Mouse (Mus musculus) hindbrain, embryonic 11.5 days (tissue): ENCODE measurements around the gene Klhl8. TPM values are rescaled to one million over a fixed set of nuclear protein-coding genes. Genes with fewer than 3 reads are reported as not detected.
A peak's percentile ranks its signal among the peaks of the same experiment; 100 is the strongest.

Experiments used
- ATAC-seq: fragments of 200-750 bp; cut with Nextera tagmentation; 2 replicates; pipeline ENCODE4 v1.8.0; 2017; ENCODE audit warnings: mild to moderate bottlenecking, moderate TSS enrichment, moderate library complexity; ENCODE audit not compliant: low FRiP score
- DNase-seq: peaks from one replicate; pipeline ENCODE4 v3.0.0-alpha.2; 2015; ENCODE audit warnings: low spot score
- H3K27ac ChIP-seq: fragments of 300-500 bp; sonication (generic); 2 replicates; pipeline ENCODE4 v1.5.1; 2014; ENCODE audit warnings: mild to moderate bottlenecking, low read depth, low read length
- H3K27me3 ChIP-seq: fragments of 300-500 bp; sonication (generic); 2 replicates; pipeline ENCODE4 v1.6.1; 2014; ENCODE audit warnings: mild to moderate bottlenecking, low read length, moderate library complexity, mixed read lengths; ENCODE audit not compliant: control insufficient read depth, insufficient read depth
- H3K36me3 ChIP-seq: fragments of 300-500 bp; sonication (generic); 2 replicates; pipeline ENCODE4 v1.6.1; 2014; ENCODE audit warnings: mild to moderate bottlenecking, low read length, moderate library complexity, mixed read lengths; ENCODE audit not compliant: control insufficient read depth, insufficient read depth
- H3K4me1 ChIP-seq: fragments of 300-500 bp; sonication (generic); replicated peaks from 2 replicates; pipeline ENCODE4 v1.6.1; 2014; ENCODE audit warnings: low read length, mixed read lengths; ENCODE audit not compliant: control insufficient read depth, insufficient read depth
- H3K4me2 ChIP-seq: fragments of 300-500 bp; sonication (generic); replicated peaks from 2 replicates; pipeline ENCODE4 v1.6.1; 2014; ENCODE audit warnings: mild to moderate bottlenecking, low read depth, low read length
- H3K4me3 ChIP-seq: fragments of 300-500 bp; sonication (generic); 2 replicates; pipeline ENCODE4 v1.5.1; 2014; ENCODE audit warnings: low read depth, low read length
- H3K9ac ChIP-seq: fragments of 300-500 bp; sonication (generic); 2 replicates; pipeline ENCODE4 v1.6.1; 2014; ENCODE audit warnings: low read depth, low read length
- H3K9me3 ChIP-seq: fragments of 300-500 bp; sonication (generic); 2 replicates; pipeline ENCODE4 v1.6.1; 2016; ENCODE audit warnings: low read length; ENCODE audit not compliant: control insufficient read depth
- WGBS: fragments of 180-500 bp; shearing (Covaris S2); extraction: QIAGEN DNeasy Blood & Tissue Kit; methylation state at CpG from one replicate; pipeline ENCODE4 v1.1.7; 2014; 5-methylcytosine and 5-hydroxymethylcytosine counted together
- polyA plus RNA-seq: library from polyadenylated mRNA; unstranded; fragments of >200 nt; fragmentation: Nextera tagmentation; extraction: Ambion mirVana; gene quantifications from 2 replicates; pipeline ENCODE4 v1.2.1, GENCODE M21; 2014

Klhl8 gene
- polyA plus RNA-seq, 1 experiment from 2014 or later, result 15.6 TPM

GRCm38 (mm10) chr5:103828729-103829128, 82.3 kb downstream of the Klhl8 start:
- no peak overlapping the region for H3K4me2 ChIP-seq
- WGBS, result 86% methylated on average over 8 of the region's 8 CpGs
- ATAC-seq, result no peak
- H3K9ac ChIP-seq, result no peak overlapping the region
- DNase-seq, result no peak
- H3K4me3 ChIP-seq, result no peak overlapping the region
- H3K4me1 ChIP-seq, result no peaks in the 10 kb centered on the region
- no peaks in the 10 kb centered on the region for H3K27me3 ChIP-seq
- H3K36me3 ChIP-seq, result no peaks in the 10 kb centered on the region
- no peaks in the 10 kb centered on the region for H3K9me3 ChIP-seq
- H3K27ac ChIP-seq, result no peak overlapping the region

DNA sequence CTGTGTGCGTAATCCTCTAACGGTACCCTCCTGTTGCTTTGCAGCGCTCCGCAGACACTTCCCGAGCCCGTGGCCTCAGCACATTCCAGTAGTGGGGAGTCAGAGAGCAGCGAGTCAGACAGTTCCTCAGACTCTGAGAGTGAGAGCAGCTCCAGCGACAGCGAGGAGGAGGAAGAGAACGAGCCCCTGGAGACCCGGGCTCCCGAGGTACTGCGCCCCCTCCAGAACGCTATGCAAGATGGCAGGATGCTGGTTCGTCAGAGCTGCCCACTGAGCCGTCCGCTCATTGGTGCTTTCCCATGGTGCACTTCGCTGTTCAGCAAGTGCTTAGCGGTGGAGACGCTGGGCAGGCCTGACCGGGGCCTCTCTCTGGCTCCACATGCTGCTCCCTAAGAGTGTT, 82.8 kb downstream of the Klhl8 start:
- Histone ChIP-seq H3K4me2 (no peak overlapping the region), H3K9ac (no peak overlapping the region), H3K36me3 (no peaks in the 10 kb centered on the region), H3K27me3 (no peaks in the 10 kb centered on the region), H3K27ac (no peak overlapping the region), H3K9me3 (no peaks in the 10 kb centered on the region), H3K4me1 (no peaks in the 10 kb centered on the region), H3K4me3 (no peak overlapping the region)
- no peak for ATAC-seq
- 86% methylated on average over 21 of the region's 21 CpGs for WGBS
- DNase-seq, result no peak

- no peaks in the 10 kb centered on the region for H3K27me3 ChIP-seq
- no peak for DNase-seq
- no peak overlapping the region for H3K9ac ChIP-seq
- no peak overlapping the region for H3K4me2 ChIP-seq
- no peak overlapping the region for H3K27ac ChIP-seq
- H3K4me1 ChIP-seq, result no peaks in the 10 kb centered on the region
- WGBS, result 96% methylated on average over 5 of the region's 5 CpGs
- no peak for ATAC-seq
- no peak overlapping the region for H3K4me3 ChIP-seq
- H3K9me3 ChIP-seq, result no peaks in the 10 kb centered on the region
- no peaks in the 10 kb centered on the region for H3K36me3 ChIP-seq
These were observed 88.1 kb downstream of the Klhl8 start for GRCm38 (mm10) chr5:103822949-103823348.

DNA sequence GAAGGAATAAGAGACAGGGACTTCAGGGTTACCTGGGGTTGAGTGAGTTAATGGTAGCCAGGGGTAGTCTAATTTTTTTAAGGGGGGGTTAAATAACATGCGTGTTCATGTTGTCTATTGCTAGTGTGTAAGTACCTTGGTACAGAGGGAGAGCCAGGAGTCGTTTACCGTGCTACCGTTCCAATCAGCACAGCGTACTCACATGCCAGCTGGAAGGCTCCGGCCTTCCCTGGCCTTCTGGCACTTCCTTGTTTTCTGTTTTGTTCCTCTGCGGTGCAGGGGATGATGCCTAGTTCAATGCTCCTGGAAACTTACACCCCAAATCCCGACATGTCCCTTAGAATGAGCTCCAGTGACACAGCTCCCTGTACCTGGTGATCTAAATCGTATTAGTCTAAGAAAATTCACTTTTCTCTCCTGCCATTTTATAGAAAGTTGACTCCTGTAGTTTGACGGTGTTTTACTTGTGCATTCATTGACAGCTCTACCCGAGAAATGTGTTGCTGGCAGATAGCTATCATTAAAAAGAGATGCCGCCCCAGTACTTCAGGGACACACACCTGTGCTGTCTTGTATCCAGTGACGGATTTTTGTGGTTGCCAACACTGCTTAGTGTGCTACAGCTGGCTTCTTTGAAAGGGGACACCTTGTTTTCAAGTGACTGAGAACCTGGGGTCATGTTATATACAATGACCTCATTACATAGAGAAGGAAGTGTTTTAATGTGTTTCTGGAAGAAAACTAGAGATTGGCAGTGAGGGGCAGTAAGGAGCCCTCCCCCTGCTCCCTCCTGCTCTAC, 89.4 kb downstream of the Klhl8 start:
- Histone ChIP-seq H3K4me1 (no peaks in the 10 kb centered on the region), H3K4me2 (no peak overlapping the region), H3K27me3 (no peaks in the 10 kb centered on the region), H3K36me3 (no peaks in the 10 kb centered on the region), H3K4me3 (no peak overlapping the region), H3K9me3 (no peaks in the 10 kb centered on the region), H3K27ac (no peak overlapping the region), H3K9ac (no peak overlapping the region)
- ATAC-seq (no peak), DNase-seq (no peak)
- 85% methylated on average over 13 of the region's 13 CpGs for WGBS

GRCm38 (mm10) chr5:103821062-103821461, 90.0 kb downstream of the Klhl8 start:
- ATAC-seq, result no peak
- no peaks in the 10 kb centered on the region for H3K4me1 ChIP-seq
- H3K4me2 ChIP-seq, result no peak overlapping the region
- H3K4me3 ChIP-seq, result no peak overlapping the region
- DNase-seq, result no peak
- no peak overlapping the region for H3K27ac ChIP-seq
- H3K36me3 ChIP-seq, result no peaks in the 10 kb centered on the region
- no peaks in the 10 kb centered on the region for H3K27me3 ChIP-seq
- 90% methylated on average over 9 of the region's 9 CpGs for WGBS
- H3K9me3 ChIP-seq, result no peaks in the 10 kb centered on the region
- H3K9ac ChIP-seq, result no peak overlapping the region

DNA sequence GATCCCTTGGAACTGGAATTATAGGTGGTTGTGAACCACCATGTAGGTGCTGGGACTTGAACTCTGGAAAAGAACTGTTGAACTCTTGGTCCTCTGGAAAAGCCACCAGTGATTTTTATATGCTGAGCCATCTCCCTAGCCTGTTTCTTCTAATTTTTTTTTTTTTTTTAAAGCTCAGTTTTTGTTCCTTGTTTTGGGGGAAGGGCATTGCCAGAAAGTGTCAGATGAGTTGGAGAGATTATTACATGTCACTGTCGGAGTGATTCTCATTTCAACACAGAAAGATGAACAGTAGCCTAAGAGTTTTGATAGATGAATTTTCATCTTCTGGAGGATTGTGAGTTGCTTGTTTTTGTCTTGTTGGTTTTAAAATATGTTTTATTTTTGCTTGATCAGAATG, 91.4 kb downstream of the Klhl8 start:
- Histone ChIP-seq H3K4me3 (no peak overlapping the region), H3K9me3 (no peaks in the 10 kb centered on the region), H3K4me2 (no peak overlapping the region), H3K4me1 (no peaks in the 10 kb centered on the region), H3K9ac (no peak overlapping the region), H3K27me3 (no peaks in the 10 kb centered on the region), H3K36me3 (no peaks in the 10 kb centered on the region), H3K27ac (no peak overlapping the region)
- ATAC-seq (no peak), DNase-seq (no peak)
- 100% methylated on average over 1 of the region's 1 CpGs for WGBS

DNA sequence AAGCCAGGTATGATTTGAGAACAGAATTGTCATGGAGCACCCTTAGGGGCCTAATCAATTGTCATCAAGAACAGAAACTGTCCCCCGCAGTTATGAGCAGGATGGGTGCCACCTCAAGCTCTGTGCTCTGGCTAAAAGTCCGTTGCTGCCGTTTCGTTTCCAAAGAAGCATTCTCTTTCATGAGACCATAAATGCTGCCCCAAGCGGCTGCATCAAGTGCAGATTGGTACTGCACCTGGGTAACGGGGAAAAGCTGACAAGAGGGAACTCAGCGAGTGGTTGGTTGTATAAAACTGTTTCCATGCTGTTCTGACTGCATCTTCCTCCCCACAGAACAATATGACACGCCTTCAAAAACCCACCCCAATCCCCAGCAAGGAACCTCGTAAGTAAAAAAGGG, 92.5 kb downstream of the Klhl8 start:
- peak; percentile 12; the same call in 1 of the 2 replicates for ATAC-seq
- 91% methylated on average over 9 of the region's 9 CpGs for WGBS

DNA sequence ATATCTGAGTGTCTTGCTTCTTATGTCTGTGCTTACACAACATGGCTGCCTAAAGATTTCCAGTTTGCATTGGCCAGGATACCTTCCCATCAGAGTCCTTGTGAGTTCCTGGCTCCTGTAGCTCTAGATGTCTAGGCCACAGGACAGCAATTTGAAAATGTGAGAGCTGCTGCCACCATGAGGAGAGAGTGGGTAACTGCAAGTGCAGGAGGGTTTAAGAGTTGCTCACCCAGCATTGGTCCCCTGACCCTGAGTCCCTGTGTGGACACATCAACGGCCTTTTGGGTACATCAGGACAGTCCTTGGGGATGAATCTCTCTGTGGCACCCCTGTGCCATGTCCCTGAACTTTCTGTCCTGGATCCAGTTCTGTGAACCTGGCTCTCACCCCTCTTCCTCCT, 93.3 kb downstream of the Klhl8 start:
- ATAC-seq (peak; percentile 65), DNase-seq (peak; percentile 87)
- H3K4me3 ChIP-seq, result no peak overlapping the region
- H3K9me3 ChIP-seq, result no peaks in the 10 kb centered on the region
- no peaks in the 10 kb centered on the region for H3K4me1 ChIP-seq
- WGBS, result 13% methylated on average over 1 of the region's 1 CpGs
- no peaks in the 10 kb centered on the region for H3K27me3 ChIP-seq
- no peak overlapping the region for H3K9ac ChIP-seq
- H3K36me3 ChIP-seq, result no peaks in the 10 kb centered on the region
- H3K27ac ChIP-seq, result no peak overlapping the region
- no peak overlapping the region for H3K4me2 ChIP-seq

More for the DNA sequence above, 92.5 kb downstream of the Klhl8 start:
- Histone ChIP-seq H3K4me3 (no peak overlapping the region), H3K9me3 (no peaks in the 10 kb centered on the region), H3K4me2 (no peak overlapping the region), H3K27me3 (no peaks in the 10 kb centered on the region), H3K9ac (no peak overlapping the region), H3K27ac (no peak overlapping the region), H3K4me1 (no peaks in the 10 kb centered on the region), H3K36me3 (no peaks in the 10 kb centered on the region)
- DNase-seq, result no peak

DNA sequence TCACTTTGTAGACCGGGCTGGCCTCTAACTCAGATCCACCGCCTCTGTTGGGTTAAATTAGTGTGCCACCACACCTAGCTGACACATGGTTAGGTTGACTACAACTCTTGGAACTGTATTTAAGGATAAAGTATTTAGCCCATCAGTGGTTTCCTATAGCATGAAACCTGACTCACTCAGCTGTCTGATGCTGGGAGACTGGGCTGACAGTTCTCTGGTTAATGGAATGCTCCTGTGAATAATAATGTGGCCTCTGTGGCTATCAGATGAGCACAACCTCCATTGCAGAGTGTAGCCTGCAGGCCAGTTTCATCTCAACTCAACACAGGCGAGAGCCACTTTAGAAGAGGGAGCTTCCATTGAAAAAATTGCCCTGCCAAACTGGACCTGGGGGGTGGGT, 94.3 kb downstream of the Klhl8 start:
- no peaks in the 10 kb centered on the region for H3K4me1 ChIP-seq
- DNase-seq (no peak), ATAC-seq (no peak)
- H3K36me3 ChIP-seq, result no peaks in the 10 kb centered on the region
- H3K9me3 ChIP-seq, result no peaks in the 10 kb centered on the region
- H3K27ac ChIP-seq, result no peak overlapping the region
- H3K4me2 ChIP-seq, result no peak overlapping the region
- H3K27me3 ChIP-seq, result no peaks in the 10 kb centered on the region
- H3K9ac ChIP-seq, result no peak overlapping the region
- 94% methylated on average over 3 of the region's 3 CpGs for WGBS
- no peak overlapping the region for H3K4me3 ChIP-seq
